Mouse (Mus musculus) CD8-positive naive resting alpha-beta T cell, adult 2 months (primary cell): ENCODE measurements around the gene Troap.
A peak's percentile ranks its signal among the peaks of the same experiment; 100 is the strongest.

Experiments
- DNase-seq, 2 experiments: peaks; one replicate each; pipeline ENCODE4 v3.0.0; 2022; ENCODE audit warnings: low read depth in 2 of 2, low spot score in 2 of 2

The Troap gene

GRCm38 (mm10) chr15:99083867-99084557 is 9.6 kb downstream of the Troap start:
- no peak for DNase-seq

GRCm38 (mm10) chr15:99084618-99085017 is 10.2 kb downstream of the Troap start:
- DNase-seq, result no peak

GRCm38 (mm10) chr15:99085997-99086396 is 11.6 kb downstream of the Troap start:
- no peak for DNase-seq

GRCm38 (mm10) chr15:99087253-99088075 is 13.1 kb downstream of the Troap start, which contains the start of gene C1ql4:
Gene C1ql4, minus strand, starts transcription at chr15:99087817.
- DNase-seq, result peak; percentile 35 to 46

- peak; percentile 71 to 87 for DNase-seq
These were observed 13.9 kb downstream of the Troap start for GRCm38 (mm10) chr15:99088292-99088691.

GRCm38 (mm10) chr15:99089069-99089468 is 14.7 kb downstream of the Troap start:
- no peak for DNase-seq

- DNase-seq, result no peak
These were observed 18.5 kb downstream of the Troap start, which contains the start of gene Dnajc22 for GRCm38 (mm10) chr15:99092870-99093269. Gene Dnajc22, plus strand, starts transcription at chr15:99093170.

- DNase-seq, result no peak
These were observed 19.2 kb downstream of the Troap start for GRCm38 (mm10) chr15:99093291-99094258.

- DNase-seq, result no peak
These were observed 20.4 kb downstream of the Troap start for GRCm38 (mm10) chr15:99094631-99095270.

- no peak for DNase-seq
These were observed 21.0 kb downstream of the Troap start for GRCm38 (mm10) chr15:99095356-99095755.

- no peak for DNase-seq
These were observed 21.9 kb downstream of the Troap start for GRCm38 (mm10) chr15:99096061-99096793.

- no peak for DNase-seq
These were observed 22.6 kb downstream of the Troap start for GRCm38 (mm10) chr15:99096831-99097500.

- DNase-seq, result no peak
These were observed 23.6 kb downstream of the Troap start for GRCm38 (mm10) chr15:99097840-99098492.

GRCm38 (mm10) chr15:99098493-99098861 is 24.1 kb downstream of the Troap start:
- no peak for DNase-seq

- no peak for DNase-seq
These were observed 24.8 kb downstream of the Troap start for GRCm38 (mm10) chr15:99099139-99099556.

GRCm38 (mm10) chr15:99099984-99100383 is 25.6 kb downstream of the Troap start:
- DNase-seq, result no peak

GRCm38 (mm10) chr15:99105238-99105637 is 30.9 kb downstream of the Troap start:
- DNase-seq, result no peak

GRCm38 (mm10) chr15:99107866-99108265 is 33.5 kb downstream of the Troap start:
- no peak for DNase-seq

GRCm38 (mm10) chr15:99111139-99111538 is 36.8 kb downstream of the Troap start:
- DNase-seq, result no peak
